Mouse (Mus musculus): ENCODE measurements around the gene Wdr78.

Gene Wdr78

DNA sequence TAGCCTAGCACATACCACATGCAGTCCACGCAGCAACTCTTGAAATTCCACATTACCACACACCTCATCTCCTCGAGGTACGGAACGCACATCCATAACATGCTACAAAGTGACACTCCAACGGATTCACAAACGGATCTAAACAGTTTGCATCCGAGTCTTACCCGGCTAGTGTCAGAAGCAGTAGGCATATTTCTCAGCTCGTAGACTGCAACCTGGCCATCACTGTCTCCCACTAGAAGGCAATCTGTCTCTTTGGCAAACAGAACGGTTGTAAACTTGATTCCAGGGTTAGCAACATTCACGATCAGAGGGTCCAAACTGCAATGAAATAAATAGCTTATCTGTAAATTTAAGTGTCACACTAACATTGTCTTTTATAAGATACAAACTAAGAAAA lies 66.3 kb downstream of the Wdr78 start:
- no peak for DNase-seq (ENCODE audit: low spot score)

DNA sequence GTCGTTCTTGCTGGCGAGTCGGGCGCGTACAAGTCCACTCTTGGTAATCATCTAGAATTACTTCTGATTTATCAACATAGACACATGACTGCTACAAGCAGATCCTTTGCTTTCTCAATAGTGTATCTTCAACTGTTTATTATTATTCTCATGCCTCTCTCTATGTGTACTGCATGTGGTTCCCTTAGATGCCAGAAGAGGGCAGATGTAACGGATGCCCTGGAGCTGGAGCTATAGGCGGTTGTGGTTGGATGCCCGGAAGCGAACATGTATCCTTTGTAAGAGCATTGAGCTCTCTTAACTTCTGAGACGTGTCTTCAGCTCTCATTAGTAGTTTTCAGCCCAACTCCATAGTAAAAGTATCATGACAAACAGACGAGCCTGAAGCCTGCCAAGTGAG lies 71.4 kb downstream of the Wdr78 start:
- no peak for DNase-seq (ENCODE audit: low spot score)

DNA sequence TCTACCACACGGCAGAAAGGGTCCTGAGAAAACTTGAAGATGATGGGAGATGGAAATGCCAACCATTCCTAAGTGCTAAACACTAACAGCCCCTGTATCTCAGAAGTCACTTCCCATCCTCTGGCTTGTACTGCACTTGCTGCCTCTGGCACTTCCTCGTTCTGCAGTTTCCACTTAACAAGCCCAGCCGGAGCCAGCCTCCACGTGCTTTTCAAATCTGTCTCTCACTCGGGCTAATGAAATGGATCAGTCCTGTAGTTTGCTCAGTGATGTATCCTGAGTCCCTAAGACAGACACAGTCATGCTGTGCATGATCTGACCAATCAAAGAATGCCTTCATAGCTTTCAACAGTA lies 74.5 kb downstream of the Wdr78 start:
- no peak for DNase-seq (ENCODE audit: low spot score)

DNA sequence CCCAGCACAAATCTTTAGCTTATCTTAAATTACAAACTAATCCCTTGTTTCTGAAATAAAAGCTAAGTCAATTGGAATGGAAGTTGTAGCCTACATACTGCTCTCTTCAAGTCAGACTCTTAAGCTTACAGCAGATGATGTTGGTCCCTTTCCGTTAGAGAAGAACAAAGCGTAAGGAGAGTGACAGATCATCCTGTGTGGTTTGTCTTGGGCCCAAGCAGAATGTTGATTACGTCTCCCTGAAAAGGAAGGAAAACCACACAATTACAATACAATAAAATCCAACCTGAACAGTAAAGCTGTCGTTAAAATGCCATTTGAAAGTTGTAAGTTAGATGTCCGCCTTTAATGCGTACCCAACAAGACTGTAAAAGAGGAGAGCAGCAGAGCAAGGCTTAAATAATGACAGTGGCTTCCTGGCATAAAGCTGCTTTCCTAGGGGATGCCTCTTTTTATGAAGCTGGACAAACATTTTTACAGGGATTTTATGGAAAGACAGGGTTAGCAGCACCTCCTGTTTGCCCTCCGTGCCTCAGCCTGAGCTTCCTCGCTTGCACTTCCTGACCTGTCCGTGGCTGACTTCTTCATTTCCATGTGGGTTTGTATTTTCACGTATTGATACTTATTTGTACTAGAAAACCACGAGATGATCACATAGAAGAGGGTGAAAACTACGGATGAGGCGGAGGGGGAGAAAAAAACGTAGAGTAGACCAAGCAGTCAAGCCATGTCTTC lies 75.1 kb downstream of the Wdr78 start:
- no peak for DNase-seq (ENCODE audit: low spot score)

DNA sequence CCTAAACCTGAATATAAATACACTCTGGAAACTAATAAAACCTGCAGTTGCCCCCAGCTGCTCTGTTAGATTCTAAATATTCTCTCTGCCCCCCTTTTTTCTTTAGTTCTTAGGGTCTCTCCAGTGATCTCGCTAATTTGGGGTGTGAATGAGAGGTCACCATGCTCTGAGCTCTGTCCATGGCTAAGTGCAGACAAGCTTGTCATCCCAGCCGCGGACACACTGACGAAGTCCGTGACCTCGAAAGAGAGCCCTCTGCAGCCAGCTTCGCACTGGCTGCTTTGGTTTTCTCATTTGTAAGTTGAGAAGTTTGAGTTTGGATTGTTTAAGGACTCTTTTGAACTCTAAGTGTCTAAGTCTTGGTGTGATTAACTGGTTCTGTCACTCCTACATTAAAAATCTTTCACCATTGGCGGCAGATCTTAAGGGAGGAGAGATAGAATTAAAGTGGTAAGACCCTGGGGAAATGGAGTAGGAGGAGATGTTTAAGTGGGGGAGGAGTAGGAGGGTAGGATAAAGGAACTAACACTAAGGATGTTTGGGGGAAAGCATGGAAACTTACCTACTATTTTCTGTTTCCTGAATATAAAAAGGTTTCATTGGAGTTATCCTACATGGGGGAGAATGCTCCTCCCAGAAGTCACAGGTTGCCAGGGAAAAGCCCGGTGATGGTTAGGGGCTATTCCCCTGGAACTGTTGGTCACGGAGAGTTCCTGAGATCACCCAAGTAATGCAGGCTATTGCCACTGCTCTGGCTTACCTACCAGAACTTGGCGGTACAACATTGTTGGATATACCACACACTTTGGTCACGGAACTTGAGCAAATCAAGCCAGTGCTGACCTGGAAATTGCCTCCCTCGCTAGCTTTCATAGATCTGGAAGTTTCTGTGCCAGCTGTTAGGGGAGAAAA lies 85.9 kb downstream of the Wdr78 start:
- DNase-seq (ENCODE audit: low spot score) = no peak

DNA sequence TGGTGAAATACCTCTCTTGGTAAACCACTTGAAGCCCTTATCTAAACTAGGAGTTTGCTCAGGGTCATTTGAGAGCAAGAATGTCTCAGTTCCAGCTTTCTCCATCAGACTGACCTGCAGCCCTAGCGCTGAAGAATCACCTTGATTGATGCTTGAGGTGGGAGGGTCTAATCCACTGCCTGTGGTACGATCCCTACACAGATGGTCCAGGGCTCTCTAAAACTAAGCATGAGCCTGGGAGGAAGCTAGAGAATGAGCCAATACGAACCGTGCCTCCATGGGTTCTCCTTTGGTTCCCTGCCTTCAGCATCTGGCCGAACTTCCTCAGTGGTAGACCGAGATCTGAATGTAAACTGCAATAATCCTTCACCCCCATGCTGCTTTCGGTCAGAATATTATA lies 86.6 kb downstream of the Wdr78 start:
- DNase-seq (ENCODE audit: low spot score) = no peak

DNA sequence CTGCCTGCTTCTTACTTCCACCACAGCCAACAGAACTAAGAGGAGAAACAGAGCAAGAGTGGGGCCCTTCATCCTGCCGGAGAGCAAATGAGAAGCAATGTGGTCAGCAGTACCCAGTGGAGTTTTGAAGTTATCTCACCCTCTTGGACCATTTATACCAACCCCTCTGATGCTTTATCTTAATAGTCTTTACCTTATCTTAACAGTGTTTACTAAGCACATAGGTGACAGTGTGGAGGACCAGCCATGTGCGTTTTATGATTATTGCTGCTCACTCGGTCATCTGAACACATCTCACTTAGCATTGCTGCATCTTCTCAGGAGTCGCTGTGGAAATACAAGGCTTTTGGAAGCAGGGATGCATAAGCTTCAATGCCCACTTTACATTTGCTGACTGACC lies 87.7 kb downstream of the Wdr78 start, which contains the start of gene Insl5:
Gene Insl5 (minus strand): TSS at position 222 of the 400 bp plus-strand sequence.
- no peak for DNase-seq (ENCODE audit: low spot score)

DNA sequence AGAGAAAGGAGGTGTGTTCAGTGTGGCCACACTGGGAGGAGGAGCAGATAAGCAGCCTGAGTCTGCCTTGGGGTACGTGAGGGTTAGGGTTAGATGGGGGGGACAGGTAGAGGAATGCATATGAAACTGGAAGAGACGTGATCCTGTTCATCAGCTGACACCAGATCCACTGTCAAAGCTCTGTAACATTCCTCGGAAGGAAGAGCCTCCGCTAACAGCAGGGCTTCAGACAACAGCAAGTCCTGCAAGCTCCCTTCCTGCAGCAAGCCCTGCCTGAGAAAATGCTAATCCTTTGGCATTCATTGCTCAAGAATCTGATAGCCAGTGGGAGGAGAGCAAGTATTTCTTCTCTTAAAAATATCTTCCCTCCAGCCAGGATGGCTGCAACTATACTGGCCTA lies 100.9 kb downstream of the Wdr78 start:
- DNase-seq (ENCODE audit: low spot score) = no peak

DNA sequence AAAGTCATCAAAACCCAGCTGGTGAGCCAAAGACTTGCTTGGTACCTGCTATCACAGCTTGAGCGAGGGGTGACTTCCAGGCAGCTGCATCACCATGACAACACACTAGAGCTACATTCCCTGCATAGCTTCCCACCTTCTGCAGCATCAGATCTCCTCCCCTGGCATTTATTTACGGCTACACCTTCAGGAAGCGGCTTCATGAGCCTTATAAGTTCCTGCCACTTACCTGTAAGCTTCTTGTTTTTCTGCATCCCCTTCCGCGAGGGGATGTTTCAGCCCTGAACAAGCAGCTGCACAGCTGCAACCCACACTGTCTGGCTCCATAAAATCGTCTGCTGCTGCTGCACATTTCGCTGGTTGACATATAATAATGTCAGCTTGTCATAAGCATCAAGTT lies 102.5 kb downstream of the Wdr78 start:
- DNase-seq (ENCODE audit: low spot score) = no peak

DNA sequence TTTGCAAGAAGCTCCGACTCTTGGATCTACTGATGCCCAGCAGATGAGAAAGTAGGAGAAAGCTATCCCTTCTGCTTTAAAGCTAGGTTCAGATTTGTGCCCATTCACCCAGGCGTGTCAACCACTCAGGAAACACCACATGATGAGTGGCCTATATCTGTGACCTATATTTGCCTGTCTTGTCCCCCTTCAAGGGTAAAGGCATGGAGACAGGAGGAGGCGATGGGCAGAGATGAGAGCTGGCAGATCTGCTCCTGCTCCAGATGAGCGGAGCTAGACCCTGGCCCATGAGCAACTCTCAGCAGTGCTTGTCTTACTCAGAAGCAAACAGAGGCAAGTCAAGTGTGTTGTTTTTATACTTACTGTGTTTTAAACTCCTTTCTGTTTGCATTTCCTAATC lies 103.6 kb downstream of the Wdr78 start:
- DNase-seq (ENCODE audit: low spot score) = no peak

DNA sequence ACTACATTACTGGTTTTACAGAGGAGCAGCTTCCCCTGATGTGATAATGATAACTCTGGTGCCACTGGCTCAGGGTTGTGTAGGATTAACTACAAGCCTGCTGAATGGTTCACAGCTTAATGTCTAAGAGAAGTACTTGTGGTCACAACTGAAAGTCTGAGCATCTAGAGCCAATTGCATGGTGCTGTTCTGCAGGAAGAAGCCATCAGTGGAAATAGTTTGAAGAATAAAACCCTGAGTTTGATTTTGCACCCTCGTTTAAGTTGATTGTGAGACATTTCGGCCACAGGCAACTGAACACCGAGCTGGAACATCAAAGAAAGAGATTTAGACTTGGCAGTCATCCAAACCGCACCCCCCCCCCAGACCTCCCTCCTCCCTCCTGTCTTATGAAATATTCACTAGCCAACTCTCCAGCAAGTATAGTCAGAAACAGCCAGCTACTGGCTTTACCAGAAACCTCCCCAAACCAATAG lies 107.4 kb downstream of the Wdr78 start:
- no peak for DNase-seq (ENCODE audit: low spot score)

DNA sequence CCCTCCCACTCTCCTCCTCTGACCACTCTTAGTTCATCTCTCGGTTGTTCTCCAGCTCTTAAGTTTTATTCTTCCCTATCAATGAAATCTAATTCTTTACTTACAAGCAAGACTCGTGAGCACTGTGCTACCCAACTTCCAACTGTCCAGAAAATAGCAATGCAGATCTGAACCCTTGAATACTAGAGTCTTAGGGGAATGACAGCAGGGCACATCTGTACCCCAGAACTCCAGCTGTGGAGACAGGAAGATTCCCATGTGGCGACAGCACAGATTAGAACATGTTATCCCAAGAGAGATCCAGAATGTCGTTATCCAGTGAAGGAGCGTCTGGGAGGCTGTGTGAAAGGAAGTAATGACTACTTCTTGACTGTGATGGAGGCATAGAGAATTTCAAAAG lies 108.1 kb downstream of the Wdr78 start:
- DNase-seq (ENCODE audit: low spot score) = no peak

DNA sequence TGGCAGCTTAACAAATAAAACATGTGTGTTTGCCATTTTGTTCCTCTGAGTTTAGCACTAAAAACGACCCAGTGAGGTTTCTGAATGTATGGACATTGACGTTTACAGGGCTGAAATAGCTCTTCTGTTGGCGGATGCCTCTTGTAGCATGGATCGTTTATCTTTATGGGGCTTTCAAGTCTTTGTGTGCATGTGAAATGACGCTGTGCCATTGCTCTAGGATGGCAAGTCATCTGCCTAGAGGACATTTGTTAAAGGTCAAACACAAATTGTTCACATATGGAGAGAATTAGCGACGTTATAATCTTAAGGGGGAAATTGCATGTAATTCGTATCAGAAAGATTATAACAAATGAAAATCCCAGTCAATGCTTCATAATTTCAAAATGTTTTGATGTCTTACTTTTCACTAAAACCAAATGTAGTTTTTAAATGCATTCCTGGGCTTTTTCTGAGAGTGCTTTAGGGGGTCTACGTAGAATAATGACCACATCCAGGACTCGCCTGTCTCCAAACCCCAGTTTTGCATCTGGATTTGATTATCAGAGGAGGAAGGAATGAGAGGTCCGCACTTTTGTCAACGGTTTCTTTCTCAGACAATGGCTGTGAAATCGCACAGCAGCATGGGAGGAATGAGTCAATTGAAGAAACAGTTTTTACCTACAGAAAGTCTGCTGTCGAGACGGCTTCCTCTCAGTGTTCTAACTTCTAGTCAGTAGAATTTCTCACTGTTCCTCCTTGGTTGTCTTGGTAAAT lies 109.0 kb downstream of the Wdr78 start:
- no peak for DNase-seq (ENCODE audit: low spot score)

DNA sequence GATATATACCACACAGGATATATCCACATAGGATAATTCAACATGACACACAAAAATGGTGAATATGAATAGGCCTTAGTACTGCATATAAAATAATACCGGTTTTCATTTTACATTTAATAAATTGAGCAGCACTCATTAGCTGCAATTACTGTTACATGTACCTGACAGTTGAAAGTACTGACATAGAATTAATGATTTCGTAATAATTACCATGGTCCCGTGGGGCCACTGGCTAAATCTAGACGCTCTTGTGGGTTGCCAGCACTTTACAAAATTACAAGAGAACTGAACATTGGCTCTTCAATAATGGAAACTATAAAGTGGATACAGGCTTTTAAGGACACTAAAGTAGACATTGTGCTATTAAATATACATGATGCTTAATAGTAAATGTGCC lies 109.7 kb downstream of the Wdr78 start:
- DNase-seq (ENCODE audit: low spot score) = no peak

DNA sequence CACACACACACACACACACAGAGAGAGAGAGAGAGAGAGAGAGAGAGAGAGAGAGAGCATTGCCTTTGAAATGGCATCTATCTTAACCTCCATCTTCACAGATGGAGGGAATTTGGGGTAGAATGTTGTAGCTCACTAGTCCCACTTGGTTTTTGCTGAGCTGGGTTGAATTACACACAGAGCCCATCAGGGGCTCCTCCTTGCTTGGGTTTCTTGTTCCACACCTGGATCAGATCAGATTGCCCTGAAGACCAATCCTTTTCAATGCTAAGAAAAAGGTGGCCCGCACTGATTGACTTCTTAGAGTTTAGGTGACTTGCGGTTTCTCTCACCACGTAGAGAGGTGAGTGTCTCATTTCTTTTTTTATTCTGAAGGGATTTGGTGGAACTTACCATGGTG lies 122.7 kb downstream of the Wdr78 start:
- no peak for DNase-seq (ENCODE audit: low spot score)

DNA sequence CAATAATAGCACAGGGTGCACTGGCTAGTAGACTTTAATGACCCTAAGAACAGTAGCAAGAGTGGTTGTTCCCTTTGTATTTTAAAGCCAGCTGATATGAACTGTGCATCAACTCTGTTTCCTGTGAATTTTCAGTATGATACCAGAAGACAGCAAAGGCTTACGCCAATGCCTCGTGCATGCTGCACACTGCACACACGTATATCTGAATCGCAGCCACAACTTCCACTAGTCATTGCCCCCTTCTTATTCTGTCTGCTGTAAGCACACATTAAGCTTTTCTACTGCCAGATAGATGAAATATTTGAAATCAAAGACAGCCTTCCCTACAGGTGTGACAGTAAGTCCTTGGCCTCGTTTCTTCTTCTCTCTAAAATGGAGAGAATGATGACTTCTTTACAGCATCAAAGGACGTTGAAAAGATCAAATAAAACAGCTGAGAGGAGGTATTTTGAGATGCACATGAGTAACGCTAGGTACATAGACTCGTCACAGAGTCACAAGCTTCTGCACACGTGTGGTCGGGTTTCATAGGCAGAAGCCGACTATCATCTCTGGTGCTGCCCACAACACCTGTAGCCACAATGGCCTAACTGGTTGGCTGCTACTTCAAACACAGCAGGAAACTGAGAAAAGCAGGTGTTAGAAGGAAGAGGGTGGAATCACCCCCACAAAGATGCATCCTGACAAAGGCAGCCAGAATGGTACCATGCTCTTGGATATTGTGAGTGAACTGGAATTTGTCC lies 123.6 kb downstream of the Wdr78 start:
- DNase-seq (ENCODE audit: low spot score) = no peak

DNA sequence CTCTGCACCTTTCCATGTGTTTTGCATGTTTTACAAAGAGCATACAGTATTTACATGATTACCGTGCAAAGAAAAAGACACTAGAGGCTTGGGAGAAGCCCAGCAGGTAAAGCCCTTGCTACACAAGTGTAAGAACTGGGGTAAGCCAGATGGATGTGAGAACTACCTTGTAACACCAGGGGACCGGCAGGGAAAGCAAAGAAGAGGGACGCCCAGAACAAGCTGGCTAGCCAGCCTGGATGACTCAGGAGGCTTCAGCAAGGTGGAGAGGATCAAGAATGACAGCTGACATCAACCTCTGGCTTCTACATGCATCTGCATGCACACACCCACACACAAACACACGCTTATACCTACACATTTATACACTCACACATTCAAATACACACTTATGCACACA lies 124.3 kb downstream of the Wdr78 start:
- no peak for DNase-seq (ENCODE audit: low spot score)

DNA sequence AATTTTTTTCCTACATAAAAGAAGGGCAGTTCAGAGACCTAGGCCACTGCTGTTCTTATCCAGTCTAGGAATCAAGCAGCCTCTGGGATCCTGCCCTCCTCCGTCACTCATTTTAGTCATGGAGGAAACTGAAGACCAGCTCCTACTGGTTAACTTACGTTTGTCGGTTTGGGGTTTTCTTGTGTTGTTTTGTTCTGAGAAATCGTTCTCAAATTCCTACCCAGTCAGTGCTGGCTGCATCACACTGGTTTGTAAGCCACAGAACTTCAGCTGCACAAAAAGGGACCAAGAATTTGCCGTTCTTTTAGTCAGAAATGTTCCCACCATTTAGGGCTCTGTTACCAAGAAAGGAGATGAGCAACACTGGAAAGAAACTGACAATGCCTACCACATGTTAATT lies 125.0 kb downstream of the Wdr78 start:
- DNase-seq (ENCODE audit: low spot score) = no peak

DNA sequence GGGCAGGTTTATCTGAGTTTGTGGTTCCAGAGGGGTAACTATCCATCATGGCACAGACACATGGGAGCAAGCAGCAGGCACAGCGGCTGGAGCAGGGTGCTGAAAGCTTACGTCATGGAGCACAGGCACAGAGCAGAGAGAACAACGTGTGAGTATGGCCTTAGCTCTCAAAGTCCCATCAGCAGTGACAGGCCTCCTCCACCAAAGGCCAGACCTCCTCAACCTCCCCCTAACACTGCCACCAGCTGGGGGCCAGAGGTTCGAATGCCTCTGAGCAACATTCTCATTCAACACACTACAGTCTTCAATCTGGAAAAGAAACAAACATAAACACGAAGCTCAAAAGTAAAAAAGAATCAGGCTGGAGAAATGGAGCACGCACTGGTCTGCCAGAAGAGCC lies 125.8 kb downstream of the Wdr78 start:
- no peak for DNase-seq (ENCODE audit: low spot score)

All from ovary, postnatal 14 days (tissue).